Mouse (Mus musculus) cerebellum, adult 9-11 months (tissue): ENCODE data around the gene Bbs5.
"Not testable (repeated sequence)": the region's sequence is repeated elsewhere in the genome, so short reads cannot be mapped to it uniquely, and the experiment has no call there.

Source experiments
- DNase-seq: peaks from one replicate; pipeline ENCODE4 v3.0.0; 2022

Bbs5 gene

DNA sequence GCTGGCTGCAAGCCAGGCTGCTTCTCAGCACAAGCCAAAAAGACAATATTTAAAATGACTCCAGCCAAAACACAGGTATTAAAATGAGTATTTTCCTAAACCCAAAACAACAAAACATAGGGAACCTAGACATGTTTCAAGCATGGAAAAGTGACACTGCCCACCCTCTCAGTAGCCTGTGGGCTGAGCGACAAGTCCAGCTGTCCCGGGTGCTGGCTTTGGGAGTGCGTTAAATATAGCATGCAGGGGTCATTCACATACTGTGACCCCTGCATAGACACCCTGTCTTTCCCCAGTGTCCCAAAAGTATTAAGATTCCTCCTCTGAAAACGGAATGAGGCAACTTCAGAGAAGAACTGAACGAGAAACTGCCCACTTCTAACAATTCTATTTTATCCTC lies 26.8 kb downstream of the Bbs5 start:
- no peak for DNase-seq

- DNase-seq, result no peak
These were observed 28.3 kb downstream of the Bbs5 start for GRCm38 (mm10) chr2:69675266-69675665.

DNA sequence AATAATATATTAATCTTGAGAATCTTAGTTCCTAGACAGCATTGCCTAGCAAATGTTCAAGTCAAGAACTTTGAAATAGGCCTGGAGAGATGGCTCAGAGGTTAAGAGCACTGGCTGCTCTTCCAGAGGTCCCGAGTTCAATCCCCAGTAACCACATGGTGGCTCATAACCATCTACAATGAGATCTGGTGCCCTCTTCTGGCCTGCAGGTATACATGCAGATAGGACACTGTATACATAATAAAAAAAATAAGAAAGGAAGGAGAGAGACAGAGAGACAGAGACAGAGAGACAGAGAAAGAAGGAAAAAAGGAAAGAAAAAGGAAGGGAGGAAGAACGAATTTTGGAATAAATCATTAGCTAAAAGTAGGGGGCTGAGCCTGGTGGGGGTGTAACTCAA lies 29.7 kb downstream of the Bbs5 start:
- no peak for DNase-seq

- DNase-seq, result not testable (repeated sequence)
These were observed 30.2 kb downstream of the Bbs5 start for GRCm38 (mm10) chr2:69677215-69677614.

GRCm38 (mm10) chr2:69679990-69680389 lies 33.0 kb downstream of the Bbs5 start:
- DNase-seq, result no peak

DNA sequence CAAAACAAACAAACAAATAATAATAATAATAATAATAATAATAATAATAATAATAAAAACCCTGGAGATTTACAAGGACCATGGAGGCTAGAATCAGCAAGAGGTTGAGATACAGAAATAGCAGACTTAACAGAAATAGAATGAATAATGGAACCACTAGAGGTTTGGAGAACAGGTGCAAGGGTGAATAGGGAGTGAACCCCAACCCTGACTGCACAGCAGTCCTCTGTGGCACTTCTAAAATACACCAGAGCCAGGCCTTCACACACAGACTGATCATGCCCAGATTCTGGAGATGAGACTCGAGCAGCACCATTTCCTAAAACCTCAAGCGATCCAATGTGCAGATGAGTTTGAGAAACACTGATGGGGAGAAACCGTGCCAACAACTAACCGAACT lies 35.0 kb downstream of the Bbs5 start:
- DNase-seq, result no peak

GRCm38 (mm10) chr2:69683036-69683805 lies 36.2 kb downstream of the Bbs5 start:
- DNase-seq, result no peak

GRCm38 (mm10) chr2:69684488-69684887 lies 37.5 kb downstream of the Bbs5 start:
- DNase-seq, result no peak

- no peak for DNase-seq
These were observed 43.2 kb downstream of the Bbs5 start for GRCm38 (mm10) chr2:69690214-69690613.

DNA sequence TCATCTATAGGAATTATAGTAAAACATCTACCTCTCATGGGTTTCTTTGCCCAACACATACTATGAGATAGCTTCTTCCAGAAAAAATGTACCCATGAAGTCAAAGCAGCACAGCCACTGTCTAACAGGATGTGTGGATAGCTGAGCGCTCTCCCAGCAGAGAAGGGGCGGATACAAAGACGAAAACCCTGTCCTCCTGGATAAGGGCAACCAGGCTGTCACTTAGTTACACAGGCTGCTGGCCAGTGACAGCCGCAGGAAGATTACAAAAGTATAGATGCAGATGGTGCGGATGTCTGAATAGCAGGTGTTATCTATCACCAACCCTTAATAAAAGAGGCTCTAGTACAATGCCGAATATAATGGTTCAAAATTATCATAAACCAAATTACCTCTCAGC lies 43.9 kb downstream of the Bbs5 start:
- DNase-seq, result no peak

- no peak for DNase-seq
These were observed 46.5 kb downstream of the Bbs5 start for GRCm38 (mm10) chr2:69693501-69693900.

DNA sequence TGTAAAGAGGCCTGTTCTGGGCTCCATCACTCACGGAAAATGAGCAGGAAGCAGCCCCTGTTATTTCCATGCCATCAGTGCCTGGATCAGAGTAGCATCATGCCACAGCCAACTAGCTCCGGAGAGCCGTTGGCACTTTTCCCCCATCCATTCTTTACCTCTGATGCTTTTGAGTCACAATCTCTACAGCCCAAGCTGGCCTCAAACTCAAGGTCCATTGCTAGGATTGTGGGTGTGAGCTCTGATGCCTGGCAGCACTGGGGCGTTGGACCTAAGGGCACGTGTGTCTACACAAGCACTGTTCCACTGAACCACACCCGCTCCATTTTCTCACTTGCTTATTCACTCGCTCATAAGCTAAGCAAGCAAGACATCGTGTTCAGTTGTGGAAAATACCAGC lies 53.5 kb downstream of the Bbs5 start:
- DNase-seq, result no peak

DNA sequence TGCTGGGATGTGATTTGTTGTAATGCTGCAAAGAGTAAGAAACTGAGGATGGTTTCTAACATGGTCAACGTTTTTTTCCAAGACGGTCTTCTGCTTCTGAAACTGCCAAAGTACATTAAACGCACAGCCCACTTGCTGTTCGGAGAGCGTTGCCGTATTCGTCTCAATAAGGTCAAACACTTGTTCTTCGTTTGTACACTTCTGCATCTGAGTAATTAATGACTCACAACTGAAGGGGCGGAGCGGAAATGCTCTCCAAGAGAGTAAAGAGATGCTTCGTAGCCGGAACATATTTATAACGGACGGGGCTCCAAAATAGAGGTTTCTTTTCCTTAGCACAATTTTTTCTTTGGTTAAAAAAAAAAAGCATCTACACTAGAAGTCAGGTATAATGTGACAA lies 65.2 kb downstream of the Bbs5 start:
- peak; percentile 19 for DNase-seq

- peak; percentile 89 for DNase-seq
These were observed 66.1 kb downstream of the Bbs5 start, which contains the start of gene Fastkd1 for GRCm38 (mm10) chr2:69712981-69713625. TSS of gene Fastkd1 (minus strand) at chr2:69713516.

- DNase-seq, result no peak
These were observed 66.6 kb downstream of the Bbs5 start for GRCm38 (mm10) chr2:69713626-69714014.

DNA sequence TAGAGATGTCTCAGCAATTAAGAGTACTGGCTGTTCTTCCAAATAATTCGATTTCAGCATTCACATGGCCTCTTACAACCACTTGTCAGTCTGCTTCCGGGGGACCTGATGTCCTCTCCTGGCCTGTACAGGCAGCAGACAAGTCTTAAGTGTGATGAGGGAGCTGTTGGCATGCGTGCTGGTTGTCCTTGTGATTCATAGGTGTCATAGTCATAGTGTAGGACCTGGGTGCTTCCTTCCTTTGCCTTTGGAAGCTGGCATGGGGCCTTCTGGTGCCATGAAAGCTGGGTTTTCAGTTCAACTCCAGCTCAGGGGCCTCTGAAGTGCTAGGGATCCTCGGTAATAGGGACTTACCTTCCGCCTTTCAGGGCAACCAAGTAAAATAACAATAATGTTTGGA lies 67.2 kb downstream of the Bbs5 start:
- DNase-seq, result peak; percentile 57

DNA sequence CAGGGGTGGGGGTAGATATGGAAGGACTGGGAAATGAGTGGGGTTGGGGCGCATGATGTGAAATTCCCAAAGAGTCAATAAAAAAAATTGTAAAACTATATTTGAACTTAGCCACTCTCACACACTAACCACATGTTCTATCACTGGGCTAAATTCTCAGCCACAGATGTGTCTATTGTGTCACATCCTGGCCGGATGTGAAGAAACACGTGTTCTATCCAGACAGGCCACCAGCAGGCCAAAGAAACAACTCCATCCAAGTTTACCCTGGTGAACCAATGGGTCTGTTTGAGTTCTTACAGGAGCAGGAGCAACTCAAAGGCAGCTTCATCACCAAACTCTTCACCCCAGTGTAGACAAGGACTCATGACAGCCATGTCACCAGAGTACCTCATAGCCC lies 69.5 kb downstream of the Bbs5 start:
- no peak for DNase-seq
